Mouse (Mus musculus) ES-E14 (cell line): Measurements from ENCODE around the gene Tbc1d9. TPM values are rescaled to one million over a fixed set of nuclear protein-coding genes. Genes with fewer than 3 reads are reported as not detected.

Experiments used
- DNase-seq: peaks from one replicate; pipeline ENCODE4 v3.0.0-alpha.2; 2013; ENCODE audit warnings: low read depth, low spot score
- H3K27ac ChIP-seq: 2 replicates; pipeline ENCODE4 v1.5.1; 2012; ENCODE audit warnings: low read depth, mild to moderate bottlenecking, low read length, moderate library complexity, mixed read lengths; ENCODE audit not compliant: poor library complexity, insufficient read depth, severe bottlenecking
- H3K36me3 ChIP-seq: 2 replicates; pipeline ENCODE4 v1.6.1; 2012; ENCODE audit warnings: mild to moderate bottlenecking, low read length, moderate library complexity, mixed read lengths; ENCODE audit not compliant: control insufficient read depth, poor library complexity, insufficient read depth, severe bottlenecking
- H3K4me1 ChIP-seq, 2 experiments: fragments of 150-350 bp in 1 of 2; sonication (generic) in 1 of 2; 2 replicates each; pipeline ENCODE4 v1.6.1; 2012; ENCODE audit warnings: low read length in 2 of 2, mild to moderate bottlenecking in 1 of 2, mixed read lengths in 1 of 2; ENCODE audit not compliant: control insufficient read depth in 2 of 2, insufficient read depth in 2 of 2, poor library complexity in 1 of 2
- H3K4me3 ChIP-seq, 2 experiments: fragments of 150-350 bp in 1 of 2; sonication (generic) in 1 of 2; 2 replicates each; pipeline ENCODE4 v1.5.1; 2012; ENCODE audit warnings: low read length in 2 of 2, low read depth in 1 of 2, mild to moderate bottlenecking in 1 of 2, mixed read lengths in 1 of 2; ENCODE audit not compliant: insufficient read depth in 1 of 2, poor library complexity in 1 of 2, severe bottlenecking in 1 of 2
- H3K9ac ChIP-seq: 2 replicates; pipeline ENCODE4 v1.6.1; 2012; ENCODE audit warnings: low read depth, mild to moderate bottlenecking, low read length, mixed read lengths; ENCODE audit not compliant: poor library complexity, insufficient read depth, severe bottlenecking
- H3K9me3 ChIP-seq: fragments of 150-350 bp; sonication (generic); 2 replicates; pipeline ENCODE4 v1.6.1; 2012; ENCODE audit warnings: low read depth, mild to moderate bottlenecking, low read length; ENCODE audit not compliant: control insufficient read depth, insufficient read depth
- CHD2 ChIP-seq: IDR thresholded peaks from 2 replicates; pipeline ENCODE4 v1.6.1; 2014; ENCODE audit warnings: mild to moderate bottlenecking, low read depth, low read length, inconsistent platforms
- HCFC1 ChIP-seq: IDR thresholded peaks from 2 replicates; pipeline ENCODE4 v1.6.1; 2012; ENCODE audit warnings: low read length, inconsistent platforms, borderline replicate concordance; ENCODE audit not compliant: insufficient read depth
- MAFK ChIP-seq: IDR thresholded peaks from 2 replicates; pipeline ENCODE4 v1.6.1; 2014; ENCODE audit warnings: mild to moderate bottlenecking, low read depth, low read length, inconsistent platforms; ENCODE audit not compliant: insufficient read depth
- ZC3H11A ChIP-seq: IDR thresholded peaks from 2 replicates; pipeline ENCODE4 v1.6.1; 2012; ENCODE audit warnings: low read depth, mild to moderate bottlenecking, inconsistent platforms, low read length, borderline replicate concordance
- ZNF384 ChIP-seq: IDR thresholded peaks from 2 replicates; pipeline ENCODE4 v1.6.1; 2012; ENCODE audit warnings: low read depth, low read length, inconsistent platforms
- in situ Hi-C, 2 experiments: fragments of 600-800 bp; cut with MboI; formaldehyde crosslinking; loops; one replicate each; pipeline ENCODE4 v1.15.1; 2025; ENCODE audit warnings: low sequenced_read_pairs in 2 of 2, inconsistent platforms in 1 of 2; ENCODE audit not compliant: unreplicated experiment in 2 of 2
- total RNA-seq: library from RNA; depleted of rRNA; stranded (reverse); fragments of 300-350 nt; gene quantifications from 2 replicates; pipeline ENCODE4 v1.2.3, GENCODE M21; 2012

Tbc1d9 gene
- total RNA-seq, 1 experiment, result 7.1 TPM

- Histone ChIP-seq H3K36me3 (peaks cover 10% of the 10 kb centered on the region; the same call in 1 of the 2 replicates), H3K27ac (no peak overlapping the region), H3K4me1 (peaks cover 0 to 7% of the 10 kb centered on the region in 2 experiments; a peak in 2 of 4 replicates), H3K4me3 (no peak overlapping the region), H3K9me3 (no peaks in the 10 kb centered on the region), H3K9ac (no peak overlapping the region)
- DNase-seq, result no peak
- in situ Hi-C loops, result no loop called here
- no peak for TF ChIP-seq ZNF384
- TF ChIP-seq CHD2, result no peak
- no peak for TF ChIP-seq MAFK
- no peak for TF ChIP-seq HCFC1
- no peak for TF ChIP-seq ZC3H11A
Measured at GRCm38 (mm10) chr8:83252791-83253190, 87.6 kb downstream of the Tbc1d9 start.

DNA sequence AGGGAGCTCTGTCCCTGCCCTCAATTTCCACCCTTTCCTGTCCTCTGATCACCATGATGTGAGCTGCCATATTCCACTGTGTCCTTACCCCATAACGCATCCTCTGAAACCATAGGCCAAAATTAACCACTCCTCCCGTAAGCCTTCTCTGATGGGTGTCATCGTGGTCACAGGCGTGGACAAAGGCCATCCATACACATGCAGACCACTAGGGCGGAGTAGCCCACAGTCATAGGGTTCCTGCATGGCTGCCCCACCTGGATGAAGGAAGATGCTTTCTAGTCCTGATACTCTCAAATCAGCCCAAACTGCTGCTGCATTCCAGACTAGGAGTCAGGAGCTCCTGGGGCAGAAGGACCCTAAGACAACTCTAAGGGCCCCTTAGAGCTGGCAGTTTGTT is 92.5 kb downstream of the Tbc1d9 start:
- DNase-seq, result peak; percentile 31
- peaks cover 3 to 11% of the 10 kb centered on the region in 2 experiments; a peak in 2 of 4 replicates for H3K4me1 ChIP-seq
- H3K36me3 ChIP-seq, result peaks cover 21% of the 10 kb centered on the region; the same call in 1 of the 2 replicates
- in situ Hi-C loops, result no loop called here
- no peak for TF ChIP-seq HCFC1
- TF ChIP-seq MAFK, result no peak
- no peak for TF ChIP-seq ZNF384
- TF ChIP-seq CHD2, result no peak
- TF ChIP-seq ZC3H11A, result no peak
- H3K27ac ChIP-seq, result no peak overlapping the region
- H3K4me3 ChIP-seq, result no peak overlapping the region
- H3K9ac ChIP-seq, result no peak overlapping the region
- no peaks in the 10 kb centered on the region for H3K9me3 ChIP-seq

GRCm38 (mm10) chr8:83260418-83261215 is 95.5 kb downstream of the Tbc1d9 start:
- peak; percentile 83 for DNase-seq
- TF ChIP-seq HCFC1 (peak; percentile 30; the same call in 1 of the 2 replicates), CHD2 (no peak), ZNF384 (no peak), ZC3H11A (peak; percentile 90), MAFK (no peak)
- peaks cover 3 to 11% of the 10 kb centered on the region in 2 experiments; a peak in 2 of 4 replicates for H3K4me1 ChIP-seq
- H3K36me3 ChIP-seq, result peaks cover 16% of the 10 kb centered on the region; the same call in 1 of the 2 replicates
- H3K9ac ChIP-seq, result no peak overlapping the region; the same call in 1 of the 2 replicates
- H3K9me3 ChIP-seq, result no peaks in the 10 kb centered on the region
- peak overlapping the region in 1 of 2 experiments; percentile 62; a peak in 2 of 4 replicates for H3K4me3 ChIP-seq
- in situ Hi-C loops, result no loop called here
- no peak overlapping the region for H3K27ac ChIP-seq

DNA sequence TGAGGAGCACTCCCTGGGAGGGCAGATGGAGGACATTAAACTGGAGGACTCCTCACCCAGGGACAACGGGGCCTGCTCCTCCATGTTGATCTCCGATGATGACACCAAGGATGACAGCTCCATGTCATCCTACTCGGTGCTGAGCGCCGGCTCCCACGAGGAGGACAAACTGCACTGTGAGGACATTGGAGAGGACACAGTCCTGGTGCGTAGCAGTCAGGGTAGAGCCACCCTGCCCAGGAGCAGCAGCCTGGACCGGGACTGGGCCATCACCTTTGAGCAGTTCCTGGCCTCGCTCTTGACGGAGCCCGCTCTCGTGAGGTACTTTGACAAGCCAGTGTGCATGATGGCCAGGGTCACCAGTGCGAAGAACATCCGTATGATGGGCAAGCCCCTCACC is 106.0 kb downstream of the Tbc1d9 start:
- in situ Hi-C loops, result no loop called here
- peaks cover 2 to 5% of the 10 kb centered on the region in 2 experiments; a peak in 1 of 4 replicates for H3K4me1 ChIP-seq
- no peak overlapping the region for H3K4me3 ChIP-seq
- H3K9ac ChIP-seq, result no peak overlapping the region
- DNase-seq, result no peak
- no peak overlapping the region for H3K27ac ChIP-seq
- TF ChIP-seq ZC3H11A (no peak), HCFC1 (no peak), CHD2 (no peak)
- no peaks in the 10 kb centered on the region for H3K9me3 ChIP-seq
- peaks cover 12% of the 10 kb centered on the region; the same call in 1 of the 2 replicates for H3K36me3 ChIP-seq
